Mouse (Mus musculus): ENCODE measurements at regions not wholly inside any gene's neighbourhood (a gene's known extent, or its start where the extent isn't known, plus 50 kb on each side); places are given as distances from the start of the nearest gene placed in this dataset.

DNA sequence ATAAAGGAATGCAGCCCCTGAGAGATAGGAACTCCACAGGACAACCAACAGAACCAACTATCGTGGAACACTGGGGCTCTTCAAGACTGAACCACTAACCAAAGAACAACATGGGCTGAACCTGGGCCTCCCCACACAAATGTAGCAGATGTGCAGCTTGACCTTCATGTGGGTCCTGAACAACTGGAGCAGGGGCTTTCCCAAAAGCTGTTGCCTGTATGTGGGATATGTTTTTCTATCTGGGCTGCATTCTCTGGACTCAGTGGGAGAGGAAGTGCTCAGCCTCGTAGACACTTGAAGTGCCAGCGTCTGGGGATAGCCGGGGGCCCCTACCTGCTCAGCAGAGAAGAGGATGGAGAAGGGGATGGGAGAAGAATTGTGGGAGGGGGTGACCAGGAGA lies 149.2 kb upstream of the Trib2 start:
- TF ChIP-seq GABPA (IDR thresholded peaks at IDR 0.05; ENCODE audit: low read depth, low read length) (no peak), RAD21 (IDR thresholded peaks at IDR 0.05; ENCODE audit: low read depth, low read length) (no peak), MAX (IDR thresholded peaks at IDR 0.05; ENCODE audit: low read length) (no peak), POLR2AphosphoS2 (IDR thresholded peaks at IDR 0.05; ENCODE audit: low read length) (no peak)

All from MEL (cell line).